Mouse (Mus musculus): ENCODE results near the gene Tor2a. TPM values are rescaled to one million over a fixed set of nuclear protein-coding genes. Genes with fewer than 3 reads are reported as not detected.

Tor2a gene
- polyA plus RNA-seq (2017; shearing (Covaris generic)), result 41.5 TPM

DNA sequence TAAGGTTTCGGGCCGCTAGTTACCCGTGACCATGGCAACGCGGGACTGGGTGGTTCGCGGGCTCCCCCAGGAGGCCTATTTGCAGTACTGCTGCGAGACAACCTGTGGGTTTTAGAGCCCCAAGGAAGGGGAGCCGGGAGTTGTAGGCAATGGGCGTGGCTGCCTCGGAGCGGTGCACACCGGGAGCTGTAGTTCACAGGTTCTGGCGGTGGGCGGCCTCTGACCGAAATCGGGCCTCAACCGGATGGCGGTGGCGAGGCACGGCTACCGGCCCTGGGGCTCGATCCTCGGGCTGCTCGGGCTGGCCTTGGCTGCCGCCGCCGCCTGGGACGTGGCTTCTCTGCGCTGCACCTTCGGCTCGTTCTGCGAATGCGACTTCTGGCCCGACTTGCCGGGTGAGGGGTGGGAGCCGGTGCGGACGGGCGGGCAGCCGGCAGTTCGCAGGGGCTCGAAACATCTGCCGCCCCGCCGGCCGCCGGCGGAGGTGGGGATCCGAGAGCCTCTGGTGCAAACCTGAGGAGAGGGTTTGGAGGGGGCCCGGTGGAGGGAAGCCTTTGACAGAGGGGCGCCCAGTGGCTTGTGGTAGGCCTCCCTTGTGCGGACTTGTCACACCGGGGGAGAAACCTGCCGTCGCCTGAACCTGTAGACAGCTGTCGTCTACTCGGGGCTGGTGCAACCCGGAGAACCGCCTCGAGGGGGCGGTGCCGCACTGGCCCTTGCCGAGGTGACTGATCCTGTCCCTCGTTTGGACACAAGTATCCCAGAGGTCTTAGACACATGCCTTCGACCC, at the start of gene Tor2a:
Gene Tor2a, plus strand, starts transcription at position 179 of the 790 bp plus-strand sequence.

GRCm38 (mm10) chr2:32712934-32713817, 43.9 kb upstream of the Tor2a start, which contains the start of gene Cdk9:
Cdk9 (minus strand) TSS chr2:32713076.

DNA sequence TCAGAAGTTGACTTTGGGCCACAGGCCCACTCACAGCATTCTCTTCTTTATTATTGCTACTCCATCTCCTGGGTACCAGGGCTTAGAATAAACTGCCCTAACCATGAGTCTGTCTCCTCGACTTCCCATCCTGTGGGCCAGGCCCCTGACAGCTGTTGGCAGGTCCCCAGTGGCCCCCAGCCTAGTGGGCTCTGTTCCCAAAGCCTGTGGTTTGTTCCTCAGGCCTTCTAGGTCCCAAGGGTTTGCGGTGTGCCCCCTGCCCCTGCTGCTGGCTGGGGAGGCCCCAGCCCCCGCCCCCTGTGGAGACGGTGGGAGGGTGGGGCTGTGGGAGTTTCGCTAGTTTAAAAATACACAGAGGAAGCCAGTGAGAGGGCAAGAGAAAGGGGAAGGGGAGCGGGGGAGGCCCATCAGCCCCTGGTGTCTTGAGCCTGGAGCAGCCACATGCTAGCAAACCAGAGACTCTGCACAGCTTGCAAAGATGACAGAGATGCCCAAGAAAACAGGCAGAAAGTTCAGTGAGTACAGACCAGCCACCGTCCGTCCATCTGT, 36.3 kb upstream of the Tor2a start, which contains the start of gene Sh2d3c:
Gene Sh2d3c, plus strand, starts transcription at position 375 of the 549 bp plus-strand sequence.

GRCm38 (mm10) chr2:32740916-32741272, 16.1 kb upstream of the Tor2a start, which contains the start of gene 6330409D20Rik:
6330409D20Rik (minus strand) TSS chr2:32741016.

DNA sequence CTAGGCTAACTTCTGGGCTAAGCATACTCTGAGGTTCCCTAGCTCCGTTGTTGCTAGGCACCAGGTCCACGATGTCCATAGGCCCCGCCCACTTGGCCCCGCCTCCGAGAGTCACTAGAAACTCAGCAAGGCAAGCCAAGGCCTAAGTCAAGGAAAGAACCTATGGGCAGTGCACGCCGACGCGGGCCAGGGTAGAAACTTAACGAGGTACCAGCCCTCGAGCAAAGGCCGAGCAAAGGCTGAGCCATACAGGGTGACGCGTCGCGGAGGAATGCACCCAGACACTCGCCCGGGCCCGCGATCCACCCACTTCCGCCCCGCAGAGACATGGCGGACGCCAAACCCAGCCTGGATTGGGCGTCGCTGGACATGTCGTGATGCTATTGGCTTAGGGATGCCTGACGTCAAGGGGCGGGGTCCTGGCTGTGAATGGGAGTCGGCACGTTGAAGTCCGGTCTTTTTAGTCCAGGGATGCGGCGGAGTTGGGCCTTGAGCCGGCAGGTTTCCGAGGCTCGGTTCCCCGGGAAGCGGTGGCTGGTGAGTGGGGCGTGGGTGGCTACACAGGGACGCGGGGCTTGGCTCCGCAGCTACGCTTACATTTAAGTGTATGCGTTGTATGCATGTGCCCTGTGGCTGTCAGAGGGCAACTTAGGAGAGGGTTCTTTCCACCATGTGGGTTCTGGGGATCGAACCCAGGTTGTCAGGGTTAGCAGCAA, 18.5 kb downstream of the Tor2a start, which contains the start of the genes Ttc16 and Ptrh1:
Gene Ttc16, minus strand, starts transcription at position 275 of the 716 bp plus-strand sequence.
Gene Ptrh1, plus strand, starts transcription at position 428 of the 716 bp plus-strand sequence.

DNA sequence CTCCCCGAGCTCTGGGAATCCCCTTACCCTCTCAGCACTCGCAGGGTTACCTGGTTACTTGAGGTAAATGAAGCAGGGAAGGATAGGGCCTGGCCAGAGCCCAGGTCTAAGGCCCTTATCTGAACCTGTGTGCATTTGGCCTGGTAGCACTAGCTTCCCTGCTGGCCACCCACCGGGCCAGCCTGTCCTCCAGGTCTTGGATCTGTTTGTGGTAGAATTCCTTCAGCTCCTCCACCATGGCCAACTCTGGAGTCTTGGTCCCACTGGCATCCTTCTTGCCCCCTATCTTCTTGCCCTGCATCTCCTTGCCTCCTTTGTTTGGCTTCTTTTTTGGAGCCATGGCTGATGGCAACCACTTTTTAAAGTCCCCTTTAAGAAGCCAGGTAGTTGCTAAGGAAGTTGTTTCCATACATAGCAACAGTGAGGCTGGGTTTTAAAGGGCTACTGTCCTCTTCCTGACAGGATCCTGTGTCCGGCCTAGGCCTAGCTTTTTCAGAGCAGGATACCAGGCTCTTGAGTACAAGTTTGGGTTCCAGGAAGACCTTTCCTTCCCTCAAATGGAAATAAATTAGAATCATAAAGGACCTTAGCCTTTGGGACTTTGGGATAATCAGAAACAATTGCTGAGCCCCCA, 27.1 kb downstream of the Tor2a start, which contains the start of gene Cfap157:
Gene Cfap157, minus strand, starts transcription at position 381 of the 634 bp plus-strand sequence.

Other genes with a start within 250 kb of the Tor2a start
- gene Fam102a, start 221.9 kb upstream of the Tor2a start, polyA plus RNA-seq (2017; shearing (Covaris generic)), result 153 TPM
- 76.8 TPM for gene Dpm2, start 186.4 kb upstream of the Tor2a start, polyA plus RNA-seq (2017; shearing (Covaris generic))
- not detected for gene Pip5kl1, start 182.4 kb upstream of the Tor2a start, polyA plus RNA-seq (2017; shearing (Covaris generic))
- gene 9430097D07Rik, start 181.6 kb upstream of the Tor2a start, polyA plus RNA-seq (2017; shearing (Covaris generic)), result not detected
- gene St6galnac4, start 170.1 kb upstream of the Tor2a start, polyA plus RNA-seq (2017; shearing (Covaris generic)), result 15.0 TPM
- gene St6galnac6, start 157.5 kb upstream of the Tor2a start, polyA plus RNA-seq (2017; shearing (Covaris generic)), result 1.1 TPM
- gene Ak1, start 135.5 kb upstream of the Tor2a start, polyA plus RNA-seq (2017; shearing (Covaris generic)), result not detected
- 0.26 TPM for gene Eng, start 110.6 kb upstream of the Tor2a start, polyA plus RNA-seq (2017; shearing (Covaris generic))
- gene Fpgs, start 53.1 kb upstream of the Tor2a start, polyA plus RNA-seq (2017; shearing (Covaris generic)), result 26.8 TPM
- 190 TPM for gene Cdk9, start 44.2 kb upstream of the Tor2a start, polyA plus RNA-seq (2017; shearing (Covaris generic))
- gene Sh2d3c, start 36.2 kb upstream of the Tor2a start, polyA plus RNA-seq (2017; shearing (Covaris generic)), result 58.0 TPM
- not detected for gene 6330409D20Rik, start 16.2 kb upstream of the Tor2a start, polyA plus RNA-seq (2017; shearing (Covaris generic))
- not detected for gene Ttc16, start 18.4 kb downstream of the Tor2a start, polyA plus RNA-seq (2017; shearing (Covaris generic))
- gene Ptrh1, start 18.6 kb downstream of the Tor2a start, polyA plus RNA-seq (2017; shearing (Covaris generic)), result 3.1 TPM
- not detected for gene Cfap157, start 27.2 kb downstream of the Tor2a start, polyA plus RNA-seq (2017; shearing (Covaris generic))
- 2.5 TPM for gene Stxbp1, start 90.0 kb downstream of the Tor2a start, polyA plus RNA-seq (2017; shearing (Covaris generic))
- gene Fam129b, start 118.9 kb downstream of the Tor2a start, polyA plus RNA-seq (2017; shearing (Covaris generic)), result 0.19 TPM
- 59.9 TPM for gene Rpl12, start 204.3 kb downstream of the Tor2a start, polyA plus RNA-seq (2017; shearing (Covaris generic))
- gene Lrsam1, start 204.4 kb downstream of the Tor2a start, polyA plus RNA-seq (2017; shearing (Covaris generic)), result 5.2 TPM
- 9.6 TPM for gene Slc2a8, start 224.8 kb downstream of the Tor2a start, polyA plus RNA-seq (2017; shearing (Covaris generic))

All from naive thymus-derived CD4-positive, alpha-beta T cell, adult 5 months (primary cell).